Mouse (Mus musculus) left cerebral cortex, adult 2 months (tissue): ENCODE results near the gene Tspan5. TPM values are rescaled to one million over a fixed set of nuclear protein-coding genes. Genes with fewer than 3 reads are reported as not detected.

Experiments
- DNase-seq, 2 experiments: peaks; one replicate each; pipeline ENCODE4 v3.0.0; 2021 to 2022; ENCODE audit warnings: low spot score in 2 of 2, mixed read lengths in 1 of 2; ENCODE audit errors: extremely low spot score in 1 of 2
- H3K27ac ChIP-seq: fragments of 200-600 bp; 2 replicates; pipeline ENCODE4 v1.8.1; 2022
- H3K4me3 ChIP-seq: fragments of 200-600 bp; 2 replicates; pipeline ENCODE4 v1.8.1; 2022
- CTCF ChIP-seq: fragments of 200-600 bp; IDR thresholded peaks from 2 replicates; pipeline ENCODE4 v1.8.1; 2022; ENCODE audit warnings: antibody characterized with exemption, mild to moderate bottlenecking, moderate library complexity
- intact Hi-C: fragments of 180-260 bp; cut with DNase I; formaldehyde crosslinking; loops from one replicate; pipeline ENCODE4 v1.15.1; 2025
- total RNA-seq, 2 experiments: library from RNA; stranded (reverse); gene quantifications; 2 replicates each; pipeline ENCODE4 v1.2.3; 2021

The Tspan5 gene
- total RNA-seq, 2 experiments from 2014 or later = 242 to 281 TPM

DNA sequence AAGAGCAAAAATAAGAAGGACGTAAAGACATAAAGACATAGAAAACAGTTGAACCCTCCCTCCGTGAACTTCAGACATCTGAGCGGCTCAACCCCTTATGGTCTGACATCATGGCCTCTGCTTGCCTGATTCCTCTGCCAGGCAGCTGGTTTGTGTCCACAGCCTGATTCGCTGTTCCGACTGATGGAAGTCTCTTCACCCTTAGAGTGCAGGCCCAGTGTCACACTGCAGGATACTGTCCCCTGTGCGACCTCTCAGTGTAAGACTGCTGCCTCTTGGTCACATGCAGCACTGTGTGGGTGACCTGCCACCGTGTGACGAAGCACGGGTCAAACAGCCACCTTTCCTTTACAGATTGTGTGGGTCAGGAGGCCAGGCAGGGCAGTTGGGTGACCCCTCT, 39.5 kb downstream of the Tspan5 start:
- intact Hi-C loops = no loop called here
- no peak for DNase-seq
- Histone ChIP-seq H3K4me3 (no peak overlapping the region), H3K27ac (no peak overlapping the region)
- no peak for TF ChIP-seq CTCF

DNA sequence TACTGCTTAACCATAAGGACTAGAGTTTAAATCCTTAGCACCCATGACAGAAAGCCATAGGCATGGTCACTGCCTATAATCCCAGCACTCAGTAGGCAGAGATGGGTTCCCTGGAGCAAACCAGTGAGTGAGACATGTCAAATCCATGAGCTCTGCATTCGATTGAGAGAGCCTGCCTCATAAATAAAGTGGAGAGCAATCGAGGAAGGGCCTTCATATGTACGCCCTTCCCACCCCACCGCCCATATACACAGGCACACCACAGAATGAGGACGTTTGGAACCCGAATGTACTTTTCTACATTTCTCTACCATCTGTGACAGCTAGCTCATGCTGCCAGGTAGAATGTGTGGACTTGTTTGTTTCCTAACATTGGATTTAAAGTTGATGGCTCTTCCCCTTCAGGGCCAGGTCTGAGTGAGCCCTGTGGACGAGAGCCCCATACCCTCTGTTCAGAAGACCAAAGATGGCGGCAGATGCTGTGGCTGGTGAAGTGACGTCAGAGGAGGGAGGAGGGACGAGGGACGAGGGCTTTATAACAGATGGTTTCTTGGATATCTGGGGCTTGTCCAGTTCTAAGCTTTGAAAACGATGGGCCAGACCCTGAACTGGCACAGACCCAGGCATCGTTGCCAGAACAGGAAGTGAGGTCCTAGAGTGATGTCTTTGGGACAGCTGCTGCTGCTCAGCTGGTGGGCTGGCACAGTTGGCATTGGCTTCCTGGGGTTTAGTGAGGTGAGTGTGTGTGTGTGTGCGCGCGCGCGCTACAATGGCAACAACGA, 42.1 kb downstream of the Tspan5 start:
- Histone ChIP-seq H3K4me3 (no peak overlapping the region), H3K27ac (peak overlapping the region; percentile 38; the same call in 1 of the 2 replicates)
- intact Hi-C loops = no loop called here
- no peak for DNase-seq
- no peak for TF ChIP-seq CTCF

DNA sequence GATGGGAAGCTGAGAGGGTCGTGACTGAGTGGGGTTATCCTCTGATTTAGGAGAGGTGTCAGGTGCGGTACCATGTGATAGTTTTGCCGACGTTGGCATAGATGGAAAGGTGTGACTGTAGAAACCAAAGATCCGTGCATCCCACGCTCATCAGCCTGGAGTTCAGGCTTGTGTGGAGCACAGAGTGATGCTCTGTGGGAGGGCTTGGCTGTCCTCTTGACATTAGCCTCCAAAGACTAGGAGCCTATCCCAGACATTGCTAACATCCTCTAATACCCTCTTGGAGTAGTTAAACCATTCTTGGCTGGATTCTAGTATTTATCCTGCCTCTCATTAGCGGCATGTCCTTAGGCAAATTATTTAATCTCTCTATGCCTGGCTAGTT, 42.6 kb downstream of the Tspan5 start:
- intact Hi-C loops = no loop called here
- no peak overlapping the region; the same call in 1 of the 2 replicates for H3K27ac ChIP-seq

DNA sequence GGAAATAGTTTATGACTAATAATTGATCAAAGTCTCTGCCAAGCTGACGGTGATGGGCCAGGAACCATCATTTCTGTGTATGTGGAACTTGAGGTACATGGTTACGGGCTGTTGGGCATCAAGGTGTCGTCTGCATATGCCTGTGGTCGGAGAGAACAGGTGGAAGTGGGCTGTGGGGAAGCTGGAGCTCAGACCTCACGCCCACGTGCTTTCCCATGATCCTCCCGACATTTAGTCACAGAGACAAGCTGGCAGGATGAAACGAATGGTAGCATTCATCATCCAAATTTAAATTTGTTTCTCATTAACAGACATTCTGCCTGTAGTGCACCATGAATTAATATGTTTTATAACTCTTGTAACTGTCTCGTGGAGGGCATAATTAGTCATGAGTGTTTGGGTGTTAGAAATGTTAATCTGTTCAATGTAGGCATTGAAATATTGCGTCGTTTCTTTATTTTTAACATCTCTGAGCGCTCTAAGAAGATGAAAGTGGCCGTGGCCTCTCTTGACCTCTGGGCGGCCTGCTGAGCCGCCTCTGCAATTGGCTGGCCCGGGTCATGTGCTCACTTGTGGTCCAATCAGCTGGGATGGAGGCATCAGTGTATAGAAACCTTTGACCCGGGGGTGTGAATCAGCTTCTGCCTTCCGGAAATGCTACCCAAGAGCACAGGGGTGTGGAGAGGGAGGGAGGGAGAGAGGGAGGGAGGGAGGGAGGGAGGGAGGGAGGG, 45.9 kb downstream of the Tspan5 start:
- H3K27ac ChIP-seq = peak overlapping the region; percentile 24; the same call in 1 of the 2 replicates
- TF ChIP-seq CTCF = no peak
- no peak overlapping the region for H3K4me3 ChIP-seq
- intact Hi-C loops = loop anchor here (2.0 kb wide), 1 partner anchor 45 kb away; the partner anchor contains the start of gene Tspan5
- DNase-seq = peak; percentile 37 to 56

More for the DNA sequence above, 42.6 kb downstream of the Tspan5 start:
- no peak for DNase-seq
- no peak overlapping the region for H3K4me3 ChIP-seq
- no peak for TF ChIP-seq CTCF

DNA sequence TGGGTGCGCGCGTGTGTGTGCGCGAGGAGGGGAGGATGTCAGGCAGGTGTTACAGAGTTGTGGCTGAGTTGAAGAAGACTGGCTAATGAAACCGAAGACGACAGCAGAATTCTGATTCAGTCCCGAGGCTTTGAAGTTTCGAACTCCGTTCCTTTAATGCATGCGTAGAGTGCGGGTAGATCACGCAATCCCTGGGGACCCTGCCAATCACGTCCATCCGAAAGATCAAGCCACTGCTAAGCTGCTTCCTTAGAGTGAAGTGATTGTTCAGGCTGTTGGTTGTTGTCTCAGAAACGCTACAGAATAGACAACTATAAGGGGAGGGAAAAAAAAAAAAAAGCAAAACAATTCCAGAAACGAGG, 46.5 kb downstream of the Tspan5 start:
- no peak for TF ChIP-seq CTCF
- Histone ChIP-seq H3K4me3 (no peak overlapping the region), H3K27ac (no peak overlapping the region)
- no peak for DNase-seq
- intact Hi-C loops = loop anchor here (2.0 kb wide), 1 partner anchor 46 kb away; the partner anchor contains the start of gene Tspan5

DNA sequence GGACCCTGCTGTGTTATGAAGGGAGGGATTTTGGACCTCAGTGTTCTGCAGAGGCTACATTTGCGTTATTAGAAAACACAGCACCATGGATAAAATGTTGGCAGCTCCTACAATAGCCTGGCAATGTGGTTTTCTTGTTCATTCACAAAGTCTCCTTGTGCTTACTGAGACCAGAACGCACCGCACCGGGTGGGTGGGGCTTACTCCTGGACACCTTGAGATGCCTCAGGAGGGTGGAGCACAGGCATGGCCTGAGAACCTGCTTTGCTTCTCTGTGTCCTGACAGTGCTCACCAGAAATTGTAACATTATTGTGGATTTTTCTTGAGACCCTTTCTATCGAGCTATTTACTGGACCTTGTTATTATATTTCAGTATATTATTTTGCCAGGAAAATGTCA, 47.3 kb downstream of the Tspan5 start:
- peak overlapping the region; percentile 25; the same call in 1 of the 2 replicates for H3K27ac ChIP-seq
- H3K4me3 ChIP-seq = no peak overlapping the region
- no peak for TF ChIP-seq CTCF
- no peak for DNase-seq
- intact Hi-C loops = loop anchor here (2.0 kb wide), 1 partner anchor 46 kb away; the partner anchor contains the start of gene Tspan5

DNA sequence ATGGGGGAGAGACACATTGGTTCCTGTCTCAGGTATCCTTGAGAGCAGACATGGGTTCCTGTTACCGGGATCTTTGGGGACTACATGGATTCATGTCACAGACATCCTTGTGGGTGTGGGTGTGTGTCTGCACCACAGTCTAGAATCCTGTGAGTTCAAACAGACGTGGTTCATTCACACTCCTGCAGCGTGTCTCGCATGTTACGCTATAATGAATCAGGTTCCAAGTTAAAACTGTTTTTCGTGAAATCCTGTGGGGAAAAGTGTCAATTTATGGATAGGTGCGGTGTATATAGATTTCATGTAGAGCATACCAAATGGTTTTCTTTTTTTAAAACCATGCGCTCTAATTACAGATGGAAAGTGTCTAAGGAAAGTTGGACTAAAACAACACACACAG, 52.5 kb downstream of the Tspan5 start:
- no peak for TF ChIP-seq CTCF
- intact Hi-C loops = no loop called here
- DNase-seq = no peak
- H3K27ac ChIP-seq = no peak overlapping the region
- H3K4me3 ChIP-seq = no peak overlapping the region

DNA sequence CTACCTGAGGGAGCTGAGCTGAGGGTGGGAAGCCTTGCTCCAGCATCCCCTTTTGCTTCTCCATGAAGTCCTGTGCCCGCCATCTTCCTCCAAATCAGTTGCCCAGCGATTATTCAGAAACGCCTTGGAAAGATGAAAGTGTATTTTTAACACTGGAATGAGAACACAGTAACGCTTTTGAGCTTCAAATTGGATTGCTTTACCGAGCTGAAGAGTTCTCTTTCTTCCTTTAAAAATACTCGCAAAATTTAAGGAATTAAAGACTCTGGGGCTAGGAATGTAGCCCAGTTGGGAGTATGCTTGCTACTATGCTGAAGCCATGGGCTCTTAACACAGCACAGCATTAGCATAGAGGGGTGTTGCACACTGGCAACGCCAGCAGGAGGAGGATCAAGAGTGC, 54.0 kb downstream of the Tspan5 start:
- no peak overlapping the region for H3K4me3 ChIP-seq
- TF ChIP-seq CTCF = no peak; the same call in none of the 2 replicates
- no peak for DNase-seq
- H3K27ac ChIP-seq = peak overlapping the region; percentile 66
- intact Hi-C loops = no loop called here

DNA sequence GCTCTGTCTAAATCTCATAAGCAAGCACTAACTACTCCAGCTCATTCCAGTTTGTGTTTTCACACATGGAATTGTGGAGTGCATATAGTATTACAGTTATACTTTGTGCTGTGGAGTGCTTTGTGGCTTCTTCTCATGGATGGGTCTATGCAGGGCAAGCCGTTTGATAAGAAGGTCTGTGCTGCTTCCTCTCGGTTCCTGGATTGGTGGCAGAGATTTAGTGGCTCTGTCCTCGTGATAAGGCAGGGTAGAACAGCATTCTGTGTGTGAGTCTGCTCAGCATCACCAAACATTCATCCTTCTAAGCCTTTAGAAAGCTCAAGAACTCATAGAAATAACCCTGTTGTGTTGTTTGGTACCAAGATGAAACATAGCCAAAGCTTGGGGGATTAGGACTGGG, 54.6 kb downstream of the Tspan5 start:
- intact Hi-C loops = no loop called here
- Histone ChIP-seq H3K4me3 (no peak overlapping the region), H3K27ac (no peak overlapping the region; the same call in 1 of the 2 replicates)

DNA sequence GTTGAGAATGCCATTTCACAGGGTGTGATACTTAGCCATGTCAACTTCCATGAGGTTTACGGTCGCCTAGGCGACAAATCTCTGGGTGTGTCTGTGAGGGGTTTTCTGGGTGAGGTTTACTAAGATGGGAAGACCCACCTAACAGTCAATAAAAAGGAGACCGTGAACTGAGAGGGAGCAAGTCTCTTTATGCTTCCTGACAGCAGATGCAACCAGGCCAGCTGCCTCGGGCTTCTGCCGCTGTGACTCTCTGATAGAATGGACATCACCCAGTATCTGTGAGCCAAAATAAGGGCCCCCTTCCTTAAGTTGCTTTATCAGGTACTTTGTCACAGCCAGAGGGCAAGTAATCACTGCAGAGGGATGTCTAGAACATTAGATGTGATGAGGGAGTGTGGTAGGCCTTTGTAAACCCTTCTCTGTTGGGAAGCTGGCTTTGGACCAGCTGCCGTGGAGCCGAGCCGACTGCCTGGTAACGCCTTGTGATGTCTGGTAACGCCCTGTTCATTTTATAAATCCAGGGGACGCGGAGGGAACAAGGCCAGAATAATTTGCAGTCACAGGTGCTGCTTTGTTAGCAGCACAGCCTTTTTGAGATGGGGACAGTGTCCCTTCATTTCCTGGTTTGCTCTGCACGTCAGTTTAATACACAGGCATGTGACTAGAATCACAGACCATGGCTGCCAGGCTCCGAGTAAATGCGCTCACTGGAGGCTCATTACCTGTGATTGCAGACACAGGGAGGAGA, 58.8 kb downstream of the Tspan5 start:
- DNase-seq = no peak
- intact Hi-C loops = no loop called here
- TF ChIP-seq CTCF = no peak
- H3K27ac ChIP-seq = peak overlapping the region; percentile 87
- peak overlapping the region; percentile 16 for H3K4me3 ChIP-seq

More for the DNA sequence above, 54.6 kb downstream of the Tspan5 start:
- no peak for DNase-seq
- no peak for TF ChIP-seq CTCF

DNA sequence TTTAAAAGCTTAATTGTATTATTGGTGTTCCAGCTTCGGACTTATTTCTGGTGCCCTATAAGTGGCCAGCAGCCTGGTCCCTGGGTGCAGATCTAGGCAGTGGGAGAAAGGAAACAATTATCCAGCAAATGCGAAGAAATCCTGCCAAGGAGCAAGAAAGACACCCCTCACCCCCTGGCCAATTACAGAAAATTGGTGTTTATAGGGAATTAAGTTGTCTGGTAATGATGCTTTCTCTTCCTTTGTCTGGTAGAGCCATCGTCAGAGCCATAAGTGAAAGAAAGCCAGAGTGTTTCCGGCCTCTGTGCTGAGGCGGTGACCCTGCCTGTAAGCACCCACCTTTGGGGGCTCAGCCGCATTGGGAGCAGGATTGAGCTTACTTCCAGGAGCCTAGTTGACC, 59.7 kb downstream of the Tspan5 start:
- Histone ChIP-seq H3K4me3 (no peak overlapping the region), H3K27ac (peak overlapping the region; percentile 87)
- DNase-seq = no peak
- no peak for TF ChIP-seq CTCF
- intact Hi-C loops = loop anchor here (2.0 kb wide), 2 partner anchors 59 kb away; partner anchors contain the start of gene Tspan5
